Mouse (Mus musculus): ENCODE measurements around the gene Ier5.

Gene Ier5

GRCm38 (mm10) chr1:155075856-155076255 lies 23.6 kb downstream of the Ier5 start:
- DNase-seq: no peak

GRCm38 (mm10) chr1:155074856-155075255 lies 24.6 kb downstream of the Ier5 start:
- peak; percentile 98 for DNase-seq

- no peak for DNase-seq
These were observed 25.5 kb downstream of the Ier5 start for GRCm38 (mm10) chr1:155073905-155074304.

GRCm38 (mm10) chr1:155073133-155073532 lies 26.3 kb downstream of the Ier5 start:
- no peak for DNase-seq

GRCm38 (mm10) chr1:155071287-155071876 lies 28.1 kb downstream of the Ier5 start:
- DNase-seq: peak; percentile 93

- no peak for DNase-seq
These were observed 28.7 kb downstream of the Ier5 start for GRCm38 (mm10) chr1:155070561-155071286.

GRCm38 (mm10) chr1:155069696-155070095 lies 29.7 kb downstream of the Ier5 start:
- no peak for DNase-seq

GRCm38 (mm10) chr1:155066196-155066595 lies 33.2 kb downstream of the Ier5 start:
- DNase-seq: no peak

- peak; percentile 81 for DNase-seq
These were observed 34.3 kb downstream of the Ier5 start for GRCm38 (mm10) chr1:155065068-155065701.

GRCm38 (mm10) chr1:155064649-155065048 lies 34.8 kb downstream of the Ier5 start:
- DNase-seq: no peak

- DNase-seq: peak; percentile 98
These were observed 35.3 kb downstream of the Ier5 start for GRCm38 (mm10) chr1:155064111-155064510.

GRCm38 (mm10) chr1:155062963-155063362 lies 36.5 kb downstream of the Ier5 start:
- DNase-seq: no peak

- DNase-seq: no peak
These were observed 37.4 kb downstream of the Ier5 start for GRCm38 (mm10) chr1:155062057-155062456.

- peak; percentile 85 for DNase-seq
These were observed 38.3 kb downstream of the Ier5 start for GRCm38 (mm10) chr1:155060832-155061801.

- DNase-seq: peak; percentile 86
These were observed 39.2 kb downstream of the Ier5 start for GRCm38 (mm10) chr1:155060261-155060660.

GRCm38 (mm10) chr1:155059505-155059904 lies 39.9 kb downstream of the Ier5 start:
- peak; percentile 98 for DNase-seq

GRCm38 (mm10) chr1:155058099-155059012 lies 41.1 kb downstream of the Ier5 start:
- peak; percentile 86 for DNase-seq

- peak; percentile 90 for DNase-seq
These were observed 43.3 kb downstream of the Ier5 start for GRCm38 (mm10) chr1:155056166-155056565.

GRCm38 (mm10) chr1:155055041-155055440 lies 44.4 kb downstream of the Ier5 start:
- peak; percentile 82 for DNase-seq

GRCm38 (mm10) chr1:155054366-155054965 lies 45.0 kb downstream of the Ier5 start:
- no peak for DNase-seq

GRCm38 (mm10) chr1:155053296-155053695 lies 46.1 kb downstream of the Ier5 start:
- DNase-seq: peak; percentile 92
